Mouse (Mus musculus) kidney, postnatal 25 days (tissue): ENCODE results near the gene Pacrg.

Experiments used
- DNase-seq, 2 experiments: peaks; one replicate each; pipeline ENCODE4 v3.0.0; 2021; ENCODE audit warnings: mixed read lengths in 2 of 2

The Pacrg gene

DNA sequence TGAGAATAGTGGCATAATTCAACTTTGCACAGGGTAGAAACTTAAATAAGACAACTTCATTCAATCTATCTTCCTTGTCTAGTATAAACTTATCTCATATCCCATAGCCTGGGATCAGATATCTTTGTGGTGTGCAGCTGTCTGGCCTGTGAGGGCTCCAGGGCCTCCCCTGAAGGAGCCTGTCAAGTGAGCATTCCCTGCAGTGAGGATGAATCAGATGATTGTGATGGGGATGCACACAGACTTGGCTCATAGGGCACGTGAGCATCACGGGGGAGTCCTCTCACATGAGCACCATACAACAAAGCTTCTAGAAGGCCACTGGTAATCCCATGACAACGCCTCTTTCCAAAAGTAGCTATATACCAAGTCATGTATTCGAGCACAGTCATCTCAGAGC, 291.1 kb downstream of the Pacrg start:
- no peak for DNase-seq

DNA sequence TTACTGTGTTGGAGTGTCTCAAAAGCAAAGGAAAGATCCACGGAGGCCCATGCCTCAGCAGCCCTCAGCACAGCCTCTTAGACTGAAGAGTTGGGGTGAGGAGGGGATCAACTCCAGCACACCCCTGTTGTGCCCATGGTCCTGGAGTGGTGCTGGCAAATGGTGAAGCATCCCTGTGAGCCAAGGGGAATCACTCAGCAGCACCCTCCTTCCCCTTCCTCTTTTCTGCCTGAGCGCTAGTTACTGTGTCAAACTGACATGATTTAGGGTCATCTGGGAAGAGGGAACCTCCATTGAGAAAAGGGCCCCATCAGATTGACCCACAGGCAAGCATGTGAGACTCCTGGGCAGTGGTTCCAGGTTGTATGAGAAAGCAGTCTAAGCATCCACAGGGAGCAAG, 299.3 kb downstream of the Pacrg start:
- DNase-seq, result no peak

DNA sequence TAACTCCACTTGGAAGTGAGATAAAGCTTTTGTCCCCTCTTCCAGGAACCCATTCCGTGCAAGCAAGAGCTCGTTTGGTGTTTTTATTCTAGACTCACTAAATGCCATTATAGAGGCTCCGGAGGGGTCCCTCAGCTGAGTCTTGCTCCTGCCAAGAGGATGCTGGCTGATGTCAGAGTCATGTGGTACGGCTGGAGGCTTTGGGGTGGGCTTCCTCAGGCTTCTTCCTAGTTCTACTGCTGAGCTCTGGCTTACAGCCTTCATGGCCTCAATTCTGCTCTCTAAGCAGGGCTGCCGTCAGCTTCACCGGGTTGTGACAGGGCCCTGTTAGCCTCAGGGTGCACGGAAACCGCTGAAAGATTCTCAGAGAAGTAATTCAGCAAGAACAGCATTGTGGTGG, 305.9 kb downstream of the Pacrg start:
- no peak for DNase-seq

DNA sequence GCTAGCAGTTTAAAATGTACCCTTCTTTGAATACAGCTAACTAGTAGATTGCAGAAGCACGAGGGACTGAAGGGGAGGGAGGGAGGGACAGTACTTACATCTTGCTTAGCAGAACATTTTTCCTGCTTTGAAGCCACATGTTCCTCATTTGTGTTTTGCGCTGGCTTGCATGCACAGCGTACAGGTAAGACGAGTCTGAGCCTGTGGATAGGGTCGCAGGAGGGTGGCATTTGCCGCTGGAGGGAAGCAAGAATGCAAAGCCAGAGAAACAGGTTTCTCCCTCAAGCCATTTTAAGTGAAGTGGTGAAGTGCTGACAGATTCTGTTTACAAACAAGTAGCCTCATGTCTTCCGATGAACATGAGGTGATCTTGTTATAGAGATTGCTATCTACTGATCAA, 306.6 kb downstream of the Pacrg start:
- DNase-seq, result no peak

DNA sequence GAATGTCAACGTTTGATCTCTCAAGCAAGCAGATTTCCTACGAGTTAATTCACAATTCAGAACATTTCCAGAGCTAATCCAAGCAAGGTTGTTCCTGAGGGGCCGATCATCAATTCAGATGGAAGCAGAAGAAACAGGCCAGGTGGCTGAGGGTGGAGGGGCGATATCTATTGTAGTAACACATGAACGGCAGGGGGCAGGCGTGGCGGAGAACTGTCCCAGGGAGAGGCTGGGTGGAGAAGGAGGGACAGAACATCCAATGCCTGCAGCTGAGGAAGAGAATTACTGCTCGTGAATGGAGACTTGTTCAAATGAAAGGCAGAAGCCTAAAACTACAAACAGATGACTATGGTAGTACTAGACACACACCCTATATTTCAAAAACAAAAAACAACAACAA, 309.1 kb downstream of the Pacrg start:
- peak; percentile 61 to 63 for DNase-seq

DNA sequence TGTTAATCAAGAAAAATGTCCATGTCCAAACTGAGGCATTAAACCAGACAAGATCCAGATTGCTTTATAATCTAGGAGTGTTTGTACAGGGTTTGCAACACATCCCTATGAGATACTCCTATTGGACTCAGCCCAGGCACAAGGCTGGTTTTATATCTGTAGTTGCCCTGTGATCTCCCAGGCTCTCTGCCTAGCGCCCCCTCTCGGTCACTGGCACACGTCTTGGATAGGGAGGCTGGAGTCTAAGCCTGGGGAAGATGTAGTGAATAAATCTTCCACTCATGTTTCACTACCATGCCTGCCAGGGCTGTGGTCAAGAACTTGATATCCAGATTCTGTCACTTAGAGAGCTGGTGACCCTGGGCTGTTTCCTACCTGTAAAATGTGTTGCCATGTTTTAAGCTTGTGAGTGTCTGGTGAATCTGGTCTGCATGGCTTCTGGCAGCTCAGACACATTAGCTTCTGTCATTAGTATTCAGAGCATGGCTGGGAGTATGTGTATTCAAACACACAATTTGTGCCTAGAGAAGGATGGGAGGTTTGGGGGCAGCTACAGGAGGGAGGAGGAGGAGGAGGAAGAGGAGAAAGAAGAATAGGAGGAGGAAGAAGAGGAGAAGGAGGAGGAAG, 310.7 kb downstream of the Pacrg start:
- peak in 1 of 2 experiments; percentile 18 for DNase-seq

DNA sequence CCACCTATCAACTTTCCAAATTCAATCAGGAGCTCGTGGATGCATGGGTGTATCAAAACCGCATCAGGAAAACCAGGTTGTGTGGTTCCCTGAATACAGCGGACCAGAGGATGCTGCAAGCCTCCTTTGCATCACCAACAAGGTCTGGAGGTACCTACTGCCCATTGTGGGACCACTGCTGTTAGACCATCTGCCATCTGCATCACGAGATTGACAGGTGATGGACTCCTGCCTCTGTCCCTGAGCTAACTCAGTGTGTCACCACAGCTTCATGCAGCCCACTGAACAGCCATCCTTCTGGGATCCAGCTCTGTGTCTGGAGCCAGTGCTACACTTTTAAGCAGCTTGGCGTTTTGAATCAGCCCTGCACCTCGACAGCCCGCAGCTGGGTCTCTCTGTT, 318.8 kb downstream of the Pacrg start:
- no peak for DNase-seq

DNA sequence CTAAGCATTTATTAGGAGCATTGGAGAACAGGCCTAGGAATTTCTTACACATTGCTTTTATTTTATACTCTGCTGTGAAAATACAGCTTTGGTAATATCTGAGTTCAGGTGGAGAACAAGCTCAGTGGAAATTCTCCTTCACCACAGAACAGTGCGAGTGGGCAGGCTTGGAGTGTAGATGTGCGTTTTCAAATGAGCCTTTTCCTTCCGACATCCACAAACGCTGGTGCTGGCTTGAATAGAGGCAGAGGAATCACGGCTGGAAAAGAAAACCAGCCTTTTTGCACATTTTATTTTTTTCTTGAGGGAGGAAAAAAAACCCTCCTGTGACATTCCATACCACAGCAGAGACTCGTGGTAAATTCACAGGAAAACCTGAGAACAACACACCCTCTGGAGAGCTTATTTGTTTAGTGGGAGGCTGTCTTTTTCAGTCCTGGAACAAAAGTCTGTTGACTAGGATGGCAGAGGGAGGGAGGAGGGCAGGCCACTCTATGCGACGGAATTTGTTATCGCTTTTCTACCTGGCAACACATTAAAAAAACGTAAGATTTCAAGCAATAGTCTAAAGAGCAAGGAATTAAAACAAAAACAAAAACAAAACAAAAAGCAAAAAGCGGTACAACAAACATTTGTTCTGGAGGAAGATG, 320.5 kb downstream of the Pacrg start:
- no peak for DNase-seq

DNA sequence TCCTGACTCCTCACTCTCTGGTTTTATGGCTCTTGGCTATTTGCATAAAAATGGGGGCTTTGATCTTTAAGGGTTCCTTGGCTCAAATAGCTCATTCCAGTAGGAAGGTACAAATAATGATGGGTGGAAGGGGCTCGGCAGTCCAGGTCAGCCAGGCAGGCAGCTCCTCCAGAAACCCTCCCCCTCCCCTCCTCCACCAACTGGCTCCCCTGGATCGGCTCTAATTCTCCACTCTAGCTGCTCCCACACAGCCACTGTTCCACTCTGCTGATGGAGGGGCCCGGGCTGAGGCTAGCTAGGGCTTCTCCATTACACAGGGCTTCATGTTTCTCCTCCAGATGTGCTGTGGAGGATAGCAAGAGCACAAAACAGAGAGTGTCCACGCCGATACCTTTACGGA, 325.3 kb downstream of the Pacrg start:
- no peak for DNase-seq

DNA sequence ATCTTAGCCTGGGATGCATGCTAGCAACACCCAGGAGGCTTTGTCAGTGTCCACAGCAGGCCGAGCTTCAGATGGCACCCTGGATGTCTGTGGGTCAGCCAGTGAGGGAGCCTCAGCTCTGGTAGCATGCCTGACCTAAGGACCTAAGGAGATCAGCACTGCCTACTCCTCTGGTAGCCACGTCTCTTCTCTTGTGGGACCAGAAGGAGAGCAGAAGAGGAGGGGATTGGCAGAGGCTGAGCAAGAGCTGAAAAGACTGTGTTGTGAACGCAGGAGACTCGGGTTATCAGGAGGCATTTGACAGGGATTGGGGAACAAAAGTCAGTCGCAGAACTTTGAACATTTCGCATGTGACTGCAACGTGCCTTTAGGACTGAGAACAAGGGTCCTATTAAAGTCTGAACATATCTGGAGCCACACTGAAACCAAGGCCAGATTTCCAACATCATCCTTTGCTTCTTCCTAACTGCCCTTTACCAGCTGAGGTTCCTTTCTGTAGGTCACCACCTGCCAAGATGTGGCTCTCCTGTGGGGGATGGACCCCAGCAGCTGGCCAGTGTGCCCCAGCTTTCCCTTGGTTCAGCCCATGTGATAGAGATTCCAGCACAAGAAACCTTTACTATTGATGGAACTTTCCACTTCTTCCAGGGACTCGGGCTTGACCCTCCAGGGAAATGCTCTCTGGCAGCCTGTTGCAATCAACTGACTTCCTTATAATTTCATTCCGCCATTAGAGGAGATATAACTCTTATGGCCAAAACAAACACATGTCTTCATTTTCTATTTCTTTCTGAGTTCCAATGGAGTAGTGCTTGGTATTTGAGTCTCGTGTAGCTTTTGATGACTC, 329.0 kb downstream of the Pacrg start:
- peak; percentile 27 to 42 for DNase-seq

DNA sequence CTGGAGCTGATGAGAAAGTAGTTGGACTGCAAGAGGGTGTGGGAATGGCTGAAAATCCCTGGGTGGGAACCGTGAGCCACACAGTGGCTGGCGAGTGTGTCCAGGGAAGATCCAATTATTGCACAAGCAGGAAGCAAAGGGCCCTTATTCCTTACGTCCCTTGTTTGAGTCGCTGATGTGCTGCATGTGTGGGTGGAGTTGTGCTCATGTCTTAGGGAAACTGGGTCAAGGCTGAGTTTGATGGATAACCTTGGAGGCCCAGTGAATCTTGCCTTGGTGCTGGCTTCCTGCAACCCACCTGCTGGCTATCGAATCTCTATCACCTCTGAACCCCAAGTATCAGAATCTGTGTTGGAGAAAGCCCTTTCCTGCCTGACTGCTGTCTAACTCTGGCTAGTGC, 329.6 kb downstream of the Pacrg start:
- no peak for DNase-seq

DNA sequence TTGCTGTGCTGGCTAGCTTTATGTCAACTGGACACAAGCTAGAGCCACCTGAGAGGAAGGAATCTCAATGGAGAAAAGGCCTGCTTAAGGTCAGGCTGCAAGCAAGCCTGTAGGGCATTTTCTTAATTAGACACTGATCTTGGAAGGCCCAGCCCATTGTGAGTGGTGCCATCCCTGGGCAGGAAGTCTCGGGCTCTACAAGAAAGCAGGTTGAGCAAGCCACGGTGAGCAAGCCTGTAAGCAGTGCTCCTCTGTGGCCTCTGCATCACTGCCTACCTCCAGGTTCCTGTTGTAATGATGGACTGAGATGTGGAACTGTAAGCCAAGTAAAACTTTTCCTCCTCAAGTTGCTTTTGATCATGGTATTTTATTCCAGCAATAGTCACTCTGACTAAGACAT, 332.0 kb downstream of the Pacrg start:
- no peak for DNase-seq

DNA sequence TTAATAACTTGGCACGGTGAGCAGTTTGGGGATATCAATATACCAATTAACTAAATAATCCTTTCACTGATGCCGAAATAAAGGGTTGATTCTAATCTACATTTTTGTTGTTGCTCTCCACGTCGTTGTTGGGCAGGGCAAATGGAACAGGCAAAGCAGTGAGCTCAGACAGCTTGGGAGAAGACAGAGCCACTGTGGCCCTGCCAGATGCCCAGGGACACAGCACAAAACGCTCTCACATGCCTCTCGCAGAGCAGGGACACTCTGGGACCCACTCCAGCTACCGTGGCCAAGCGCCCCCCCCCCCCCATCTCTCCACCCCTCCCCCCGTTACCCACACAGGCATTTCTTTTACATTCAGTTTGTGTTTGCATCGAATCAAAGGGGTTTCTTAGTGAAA, 332.6 kb downstream of the Pacrg start:
- DNase-seq, result no peak

DNA sequence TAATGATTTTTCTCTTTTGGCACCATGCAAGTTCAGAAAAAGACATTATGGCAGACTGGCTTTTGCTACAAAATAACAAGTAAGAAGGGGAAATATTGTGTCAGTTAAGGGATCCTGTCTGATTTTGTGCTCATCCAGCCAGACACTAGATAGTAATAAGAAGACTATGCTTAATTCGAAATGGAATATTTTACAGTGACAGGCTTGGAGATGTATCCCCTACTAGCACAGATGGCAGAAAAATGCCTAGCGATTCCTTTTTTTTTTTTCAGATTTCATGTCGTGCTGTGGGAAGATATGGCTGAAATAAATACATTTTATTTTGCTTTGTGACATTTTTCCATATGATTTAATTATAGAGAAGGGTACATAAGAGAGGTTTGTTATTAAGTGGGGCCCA, 333.2 kb downstream of the Pacrg start:
- DNase-seq, result no peak

DNA sequence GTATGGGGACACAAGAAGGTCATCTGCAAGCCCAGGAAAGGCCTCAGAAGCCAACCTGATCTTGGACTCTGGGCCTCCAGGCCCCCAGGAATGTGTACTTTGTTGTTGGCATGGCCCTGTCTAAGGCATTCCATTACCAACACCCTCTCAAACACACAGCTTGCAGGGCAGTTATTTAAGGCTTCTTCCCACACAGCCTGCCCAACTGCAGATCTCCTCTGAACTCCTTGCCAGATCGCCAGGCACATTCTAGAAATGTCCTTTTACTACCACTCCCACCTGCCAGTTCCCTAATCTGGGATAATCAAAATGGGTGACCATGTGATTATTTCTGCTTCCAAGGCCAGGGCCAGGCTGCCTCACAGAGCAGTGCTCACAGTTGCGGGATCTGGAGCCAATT, 338.7 kb downstream of the Pacrg start:
- DNase-seq, result no peak

DNA sequence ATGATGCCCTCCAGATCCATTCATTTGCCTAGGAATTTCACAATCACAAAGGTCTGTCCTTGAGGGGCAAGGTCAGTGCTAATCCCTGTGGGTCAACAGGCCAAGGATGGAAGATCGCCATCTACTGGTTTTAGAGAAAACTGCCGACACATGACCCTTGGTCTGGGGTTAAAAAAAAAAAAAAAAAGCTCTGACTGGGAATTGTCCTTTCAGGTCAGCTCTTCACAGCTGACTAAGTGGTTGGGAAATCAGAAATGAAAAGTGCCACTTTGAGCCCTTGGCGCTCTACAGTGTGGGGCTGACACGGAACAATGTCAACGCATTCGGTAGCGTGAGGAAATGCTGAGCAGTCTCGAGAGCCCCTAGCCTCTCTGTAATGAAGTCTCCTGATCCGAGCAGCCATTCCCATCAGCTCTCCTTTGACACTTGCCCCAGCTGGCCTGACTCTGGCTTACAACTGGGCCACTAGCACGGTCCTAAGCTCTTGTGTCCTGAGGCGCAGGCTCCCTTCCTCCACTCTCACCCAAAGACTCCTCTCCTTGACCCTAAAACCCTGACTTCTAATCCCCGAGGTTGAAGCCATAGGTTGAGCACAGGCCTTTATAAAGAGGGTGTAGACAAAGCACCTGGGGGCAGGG, 339.2 kb downstream of the Pacrg start:
- DNase-seq, result peak; percentile 43 to 53

DNA sequence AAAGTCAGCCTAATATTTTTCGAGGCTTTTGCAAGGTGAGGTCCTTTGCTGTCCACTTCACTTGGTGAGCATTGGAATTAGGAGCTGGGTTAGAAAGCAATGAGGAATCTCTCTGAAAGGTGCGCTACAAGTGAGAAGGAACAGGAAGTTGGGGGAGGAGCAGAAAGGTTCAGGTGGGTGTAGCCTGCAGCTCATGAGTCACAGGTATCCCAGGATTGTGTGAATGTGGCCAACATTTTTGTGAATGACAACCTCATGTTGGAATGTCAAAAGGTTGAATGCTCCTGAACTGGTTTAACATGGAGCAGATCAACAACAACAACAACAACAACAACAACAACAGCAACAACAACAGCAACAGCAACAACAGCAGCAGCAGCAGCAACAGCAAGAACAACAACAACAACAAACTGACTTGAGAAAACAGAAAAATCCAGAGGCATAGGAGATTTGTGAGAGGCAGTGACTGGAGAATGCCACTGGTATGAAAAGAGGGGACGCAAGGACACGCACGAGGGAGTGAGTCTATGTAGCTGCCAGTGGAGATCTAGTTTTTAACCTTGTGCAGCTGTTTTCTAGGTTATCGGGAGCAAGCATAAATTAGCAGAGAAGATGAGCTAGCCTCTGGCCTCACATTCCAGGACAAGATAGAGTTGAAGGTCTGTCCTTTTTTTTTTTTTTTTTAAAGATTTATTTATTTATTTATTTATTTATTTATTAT, 341.0 kb downstream of the Pacrg start:
- no peak for DNase-seq

DNA sequence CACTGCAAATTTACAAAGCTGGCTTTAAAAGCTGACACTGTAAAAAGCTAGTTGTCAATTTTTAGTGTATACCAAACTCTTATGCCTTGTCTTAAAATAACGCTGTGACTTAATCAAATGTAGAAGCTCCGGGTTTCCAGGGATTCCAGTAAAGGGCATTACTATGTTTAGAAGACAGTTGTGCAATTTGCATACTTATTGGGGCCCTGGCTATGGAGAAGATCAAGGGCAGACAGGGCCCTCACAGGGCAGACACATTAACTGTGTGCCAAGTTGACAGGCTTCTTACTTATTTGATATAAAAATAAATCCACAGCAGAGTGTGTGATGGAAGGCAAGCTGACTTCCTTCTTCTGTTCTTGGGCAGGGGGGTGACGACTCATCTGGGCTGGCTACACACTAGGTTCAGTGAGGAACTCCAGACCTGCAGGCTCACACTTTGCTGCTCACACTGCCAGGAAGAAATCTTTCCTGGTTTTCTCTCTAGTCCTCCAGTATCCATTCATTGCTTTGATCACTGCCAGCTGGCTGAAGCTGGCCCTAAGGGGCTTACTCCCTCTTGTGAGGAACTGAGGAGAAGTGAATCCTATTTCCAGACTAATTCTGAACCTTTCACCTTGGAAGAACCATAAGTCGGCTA, 342.2 kb downstream of the Pacrg start:
- no peak for DNase-seq

DNA sequence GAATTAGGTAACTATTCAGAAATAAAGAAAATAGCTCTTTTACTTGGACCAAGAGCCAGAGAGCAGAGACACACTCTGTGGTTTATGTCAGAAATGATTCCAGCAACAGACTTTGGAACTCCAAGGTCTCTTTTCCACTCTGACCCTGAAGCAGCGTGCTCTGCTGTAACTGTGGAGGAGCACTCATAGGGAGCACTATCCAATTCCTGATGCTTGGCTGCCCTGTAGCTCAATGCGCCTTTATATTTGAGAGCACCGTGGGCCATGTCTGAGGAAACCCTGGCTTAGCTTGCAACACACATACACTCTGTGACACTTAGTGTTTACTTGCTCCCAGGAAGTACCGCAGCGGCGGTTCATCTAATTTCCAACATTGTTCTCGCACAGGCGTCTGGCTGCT, 344.0 kb downstream of the Pacrg start:
- DNase-seq, result no peak

DNA sequence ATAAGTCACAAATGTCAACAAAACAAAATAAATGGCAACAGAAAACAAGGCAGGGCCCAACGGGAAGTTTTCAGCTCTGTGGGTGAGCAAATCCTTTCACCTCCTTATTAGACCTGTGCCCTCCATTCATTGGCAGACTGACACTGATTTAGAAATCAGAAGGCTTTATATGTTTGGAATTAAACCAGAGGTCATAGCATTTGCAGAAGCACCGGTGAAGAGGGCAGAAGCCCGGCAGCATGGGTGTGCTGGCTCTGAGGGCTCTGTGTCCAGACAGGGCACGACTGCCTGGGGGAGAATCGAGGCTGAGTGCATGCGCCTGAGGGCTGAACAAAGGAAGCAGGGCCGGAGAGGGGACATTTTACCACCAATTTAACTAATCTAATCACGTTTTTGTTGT, 344.5 kb downstream of the Pacrg start:
- DNase-seq, result no peak

DNA sequence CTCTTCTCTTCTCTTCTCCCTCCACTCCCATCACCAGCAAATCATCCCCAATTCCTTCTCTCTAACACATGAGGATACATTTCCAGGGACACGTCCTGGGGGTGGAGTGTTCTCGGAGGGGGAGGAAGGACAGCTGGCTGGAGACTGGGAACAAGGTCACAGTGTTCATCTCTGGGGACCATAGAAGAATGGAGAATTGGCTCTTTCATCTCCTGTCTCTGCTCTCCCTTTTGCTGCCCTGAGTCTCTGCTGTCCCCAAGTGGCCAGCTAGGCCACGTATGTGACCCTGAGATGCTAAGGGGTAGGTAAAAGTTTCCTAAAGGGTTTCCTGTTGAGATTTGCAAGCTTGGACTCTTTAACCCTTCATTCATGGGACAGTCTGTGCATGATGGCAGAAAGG, 347.0 kb downstream of the Pacrg start:
- DNase-seq, result peak; percentile 41 to 69

DNA sequence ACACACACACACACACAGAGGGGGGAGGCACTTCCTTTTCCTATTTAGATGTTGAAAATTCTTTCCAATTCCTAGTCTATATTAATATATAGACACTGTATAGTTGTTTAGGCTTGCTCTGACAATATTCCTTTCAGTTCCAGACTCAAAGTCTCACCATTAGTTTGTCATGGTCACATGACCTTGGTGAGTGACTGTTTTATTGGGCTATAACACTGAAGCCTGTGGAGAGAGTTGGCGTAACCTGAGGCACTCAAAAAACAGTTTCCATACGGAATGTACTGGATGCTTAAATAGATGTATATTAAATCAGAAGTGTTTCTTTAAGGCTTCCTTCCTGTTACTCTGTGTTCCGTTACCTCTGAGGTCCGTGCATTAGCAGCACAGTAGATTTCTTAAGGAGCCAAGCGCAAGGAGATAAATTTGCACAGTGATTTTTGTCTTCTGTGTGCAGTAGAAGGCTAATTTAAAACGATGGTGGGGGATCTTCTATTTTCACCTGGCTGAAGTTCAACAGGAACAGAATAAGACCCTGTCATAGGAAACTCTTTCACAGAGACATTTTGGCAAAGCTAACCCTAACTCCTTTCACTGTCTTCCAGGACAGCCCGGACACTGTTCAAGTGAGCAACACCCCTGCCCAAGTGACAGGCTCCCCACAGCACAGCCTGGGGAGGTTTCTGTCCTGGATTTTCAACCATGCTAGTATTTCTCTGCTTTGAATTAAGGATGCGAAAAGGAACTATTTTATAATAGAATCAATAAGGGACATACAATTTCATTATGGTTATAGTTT, 349.5 kb downstream of the Pacrg start:
- DNase-seq, result no peak
